19 mouse cellular contexts compared by ENCODE assay signal in the genomic region with DNA sequence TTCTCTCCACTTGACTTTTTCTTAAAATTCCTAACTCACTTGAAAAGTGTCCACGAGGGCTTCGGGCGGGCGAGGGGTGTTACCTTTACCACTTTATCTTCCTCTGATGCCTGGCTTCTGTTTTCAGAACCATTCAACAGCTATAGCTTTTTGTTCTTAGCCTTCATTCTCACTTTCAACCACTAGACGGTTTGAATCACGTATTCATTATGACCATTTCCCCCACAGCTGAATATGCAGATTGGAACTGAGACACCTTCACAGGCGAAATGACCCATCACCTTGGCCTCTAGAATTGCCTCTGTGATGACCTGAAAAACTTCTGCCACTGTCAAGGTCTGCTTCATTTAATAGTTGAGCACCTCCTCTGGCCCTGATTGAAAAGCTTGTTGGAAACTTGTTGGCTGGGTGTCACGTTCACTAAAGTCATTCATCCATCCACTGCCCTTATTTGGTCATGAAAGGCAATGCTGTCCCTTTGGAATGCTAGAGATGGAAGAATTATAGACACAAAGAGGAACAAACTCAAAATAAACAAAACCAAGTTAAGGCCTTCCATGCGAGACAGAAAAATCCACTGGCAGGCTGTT. TPM values are rescaled to one million over a fixed set of nuclear protein-coding genes. Genes with fewer than 3 reads are reported as not detected.
DNase-seq lines count a peak whose midpoint lies in the region; ATAC-seq lines count a peak whose summit lies in the region.
"Had no signal": no experiment of that assay in that cellular context is flagged by ENCODE, and none has a peak within 500 bp of the region (broad histone marks: within the 10 kb centered on the region; RNA-seq: fewer than 3 reads in every experiment).

No protein-coding gene starts in this region.

- no peaks in the 10 kb centered on the region; the same call in 1 of the 2 replicates for H3K9me3 ChIP-seq in kidney, embryonic 14.5 days (ENCODE audit: control insufficient read depth, low read length)
- H3K9me3 ChIP-seq in forebrain, embryonic 10.5 days = no peaks in the 10 kb centered on the region
- H3K9me3 ChIP-seq: heart, embryonic 13.5 days had no signal

- no peak overlapping the region; the same call in 1 of the 2 replicates for H3K27ac ChIP-seq in kidney, embryonic 14.5 days (ENCODE audit: low read depth, low read length)
- H3K27ac ChIP-seq in forebrain, embryonic 10.5 days = no peak overlapping the region
- H3K27ac ChIP-seq: embryonic facial prominence, embryonic 13.5 days; heart, embryonic 13.5 days; hindbrain, postnatal 0 days had no signal

- H3K27me3 ChIP-seq in kidney, embryonic 14.5 days (ENCODE audit: control insufficient read depth, insufficient read depth, low read length) = no peaks in the 10 kb centered on the region
- no peaks in the 10 kb centered on the region for H3K27me3 ChIP-seq in forebrain, embryonic 10.5 days (ENCODE audit: poor library complexity, severe bottlenecking)
- H3K27me3 ChIP-seq: embryonic facial prominence, embryonic 13.5 days; heart, embryonic 13.5 days had no signal

- ATAC-seq in kidney, embryonic 14.5 days (ENCODE audit: low FRiP score, low TSS enrichment) = peak; percentile 84
- ATAC-seq: forebrain, embryonic 14.5 days; hindbrain, postnatal 0 days had no signal

- peak; percentile 31 for DNase-seq in kidney, adult 11 months
- DNase-seq in kidney, postnatal 10 days = no peak
- peak; percentile 23 for DNase-seq in lung, postnatal 10 days
- no peak for DNase-seq in lung, postnatal 14 days
- peak; percentile 30 for DNase-seq in kidney, postnatal 14 days
- DNase-seq in forebrain, embryonic 10.5 days (ENCODE audit: extremely low spot score, low spot score) = no peak
- no peak for DNase-seq in lung, adult 18-20 months
- DNase-seq: adrenal gland, postnatal 14 days; cerebellum, adult 18-20 months; cerebellum, adult 9-11 months; cerebellum, postnatal 36 days; gastrocnemius, postnatal 36 days; heart, adult 11 months; heart, postnatal 36 days had no signal

- H3K9ac ChIP-seq in kidney, embryonic 14.5 days (ENCODE audit: low read depth, low read length) = no peak overlapping the region
- H3K9ac ChIP-seq: embryonic facial prominence, embryonic 13.5 days; heart, embryonic 13.5 days had no signal

- no peaks in the 10 kb centered on the region for H3K36me3 ChIP-seq in kidney, embryonic 14.5 days (ENCODE audit: control insufficient read depth, insufficient read depth, low read length)
- H3K36me3 ChIP-seq in forebrain, embryonic 10.5 days (replicated peaks) = no peaks in the 10 kb centered on the region
- H3K36me3 ChIP-seq: embryonic facial prominence, embryonic 13.5 days; heart, embryonic 13.5 days had no signal

- no peaks in the 10 kb centered on the region for H3K4me1 ChIP-seq in kidney, embryonic 14.5 days (ENCODE audit: control insufficient read depth, insufficient read depth, low read length)
- H3K4me1 ChIP-seq in forebrain, embryonic 10.5 days = peaks cover 9% of the 10 kb centered on the region; the same call in 1 of the 2 replicates
- H3K4me1 ChIP-seq: embryonic facial prominence, embryonic 13.5 days had no signal

- 51% methylated on average over 9 of the region's 9 CpGs for WGBS in kidney, embryonic 14.5 days
- WGBS in forebrain, embryonic 10.5 days = 92% methylated on average over 9 of the region's 9 CpGs

- H3K4me3 ChIP-seq in kidney, embryonic 14.5 days (ENCODE audit: low read length) = no peak overlapping the region
- no peak overlapping the region for H3K4me3 ChIP-seq in forebrain, embryonic 10.5 days
- H3K4me3 ChIP-seq: embryonic facial prominence, embryonic 13.5 days; heart, embryonic 13.5 days had no signal

- H3K4me2 ChIP-seq in kidney, embryonic 14.5 days (replicated peaks; ENCODE audit: low read depth, low read length) = no peak overlapping the region
- H3K4me2 ChIP-seq: embryonic facial prominence, embryonic 13.5 days; heart, embryonic 13.5 days had no signal

RNA-seq across cellular contexts. Expression of a gene that starts 10.7 kb away (rescaled TPM):
- polyA plus RNA-seq in kidney, embryonic 14.5 days (2014; fragmentation: Nextera tagmentation; extraction: Ambion mirVana) = 10.5 and 11.3 TPM in 2 replicates
- polyA plus RNA-seq in forebrain, embryonic 10.5 days (2016; fragmentation: Nextera tagmentation; extraction: Ambion mirVana) = 2.3 and 2.9 TPM in 2 replicates

Comparison
In these comparisons a context has a peak if more than half of its experiments do, and no peak if none do; other contexts are left out.
1. DNase-seq: peak in kidney, adult 11 months (single experiment), lung, postnatal 10 days (single experiment) and kidney, postnatal 14 days (single experiment); none in kidney, postnatal 10 days (single experiment), lung, postnatal 14 days (single experiment), forebrain, embryonic 10.5 days (single experiment) and lung, adult 18-20 months (0 of 2).